Mouse (Mus musculus) adrenal gland, postnatal 14 days (tissue): ENCODE data around the gene Msi2. TPM values are rescaled to one million over a fixed set of nuclear protein-coding genes. Genes with fewer than 3 reads are reported as not detected.

Source experiments
- DNase-seq: peaks from one replicate; pipeline ENCODE4 v3.0.0; 2021; ENCODE audit warnings: mixed read lengths
- total RNA-seq: library from RNA; stranded (reverse); gene quantifications from 2 replicates; pipeline ENCODE4 v1.2.3, GENCODE M21; 2021

Msi2 gene
- total RNA-seq, 1 experiment from 2014 or later = 181 TPM

GRCm38 (mm10) chr11:88482236-88482635, 236.1 kb downstream of the Msi2 start:
- DNase-seq = no peak

DNA sequence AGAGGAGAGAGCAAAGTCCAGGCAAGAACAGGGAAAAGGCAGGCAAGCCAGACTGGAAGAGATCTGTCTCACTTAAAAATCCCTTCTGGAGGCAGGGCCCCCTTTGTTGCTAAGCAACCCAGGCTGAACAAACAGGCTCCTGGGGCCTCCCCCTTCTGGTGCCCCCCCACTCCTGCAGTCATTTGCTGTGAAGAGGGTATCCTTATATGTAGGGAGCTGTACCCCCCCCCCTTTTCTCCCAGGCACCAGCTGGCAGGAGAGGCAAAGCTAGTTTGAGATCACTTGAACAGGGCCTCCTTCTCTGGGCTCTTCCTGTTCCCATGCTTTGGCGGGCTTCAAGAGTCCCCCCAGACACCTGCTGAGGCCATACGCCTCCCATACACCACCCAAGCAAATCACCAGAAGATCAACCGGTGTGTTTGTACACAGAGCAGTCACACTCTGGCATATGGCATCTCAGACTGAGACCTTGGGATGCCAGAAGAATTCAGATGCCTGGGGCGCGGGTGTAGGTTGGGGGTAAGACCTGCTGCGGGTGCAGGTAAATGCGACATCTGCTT, 236.6 kb downstream of the Msi2 start:
- no peak for DNase-seq

GRCm38 (mm10) chr11:88481092-88481601, 237.2 kb downstream of the Msi2 start:
- no peak for DNase-seq

- DNase-seq = no peak
Observed at GRCm38 (mm10) chr11:88479498-88479897, 238.8 kb downstream of the Msi2 start.

DNA sequence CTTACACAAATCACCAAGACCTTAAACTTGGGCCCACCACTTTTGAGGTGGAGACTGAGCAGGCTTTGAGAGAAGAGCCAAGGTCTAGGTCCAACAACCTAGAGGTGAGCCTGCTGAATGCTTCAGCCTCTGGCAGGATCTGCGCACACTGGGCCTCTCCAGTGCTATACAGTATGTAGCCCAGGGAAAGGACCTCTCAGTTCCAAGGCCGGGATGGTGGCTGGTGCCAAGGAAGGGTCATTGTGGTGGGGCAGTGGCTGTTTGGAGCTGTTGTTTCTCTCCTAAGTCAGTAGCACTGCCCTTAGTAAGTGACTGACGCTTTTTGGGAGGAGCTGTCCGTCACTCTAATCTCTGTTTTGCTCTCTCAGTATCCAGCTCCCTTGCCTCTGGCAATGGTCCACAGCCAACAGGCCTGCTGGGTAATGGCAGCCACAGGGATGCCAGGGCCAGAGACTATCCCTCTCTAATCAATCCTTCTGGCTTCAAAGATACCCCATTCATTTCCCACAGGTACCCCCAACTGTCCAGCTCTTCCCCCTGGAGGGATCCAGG, 243.3 kb downstream of the Msi2 start:
- peak; percentile 37 for DNase-seq

- DNase-seq = no peak
Observed at GRCm38 (mm10) chr11:88472731-88473130, 245.6 kb downstream of the Msi2 start.

GRCm38 (mm10) chr11:88471981-88472647, 246.2 kb downstream of the Msi2 start:
- DNase-seq = peak; percentile 47

DNA sequence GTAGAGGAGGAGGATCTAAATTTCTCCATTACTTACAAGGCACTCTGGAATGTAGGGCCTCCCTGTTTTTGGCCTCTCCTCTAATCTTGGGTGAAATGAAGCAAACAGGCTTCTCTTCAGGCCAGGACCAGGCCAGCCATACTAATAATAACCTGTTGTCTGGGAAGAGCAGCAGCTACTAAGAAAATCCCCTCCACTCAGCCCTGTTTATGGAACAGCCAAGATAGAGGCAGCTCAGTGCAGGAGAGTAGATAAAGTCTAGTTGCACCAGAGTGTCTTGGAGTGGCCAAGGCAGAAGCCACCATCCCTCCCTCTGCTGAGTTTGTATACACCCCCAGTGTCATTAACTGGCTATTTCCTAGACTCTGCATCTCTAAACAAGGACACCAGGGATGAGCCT, 247.7 kb downstream of the Msi2 start:
- DNase-seq = no peak

- DNase-seq = peak; percentile 47
Observed at GRCm38 (mm10) chr11:88468996-88469395, 249.3 kb downstream of the Msi2 start.

DNA sequence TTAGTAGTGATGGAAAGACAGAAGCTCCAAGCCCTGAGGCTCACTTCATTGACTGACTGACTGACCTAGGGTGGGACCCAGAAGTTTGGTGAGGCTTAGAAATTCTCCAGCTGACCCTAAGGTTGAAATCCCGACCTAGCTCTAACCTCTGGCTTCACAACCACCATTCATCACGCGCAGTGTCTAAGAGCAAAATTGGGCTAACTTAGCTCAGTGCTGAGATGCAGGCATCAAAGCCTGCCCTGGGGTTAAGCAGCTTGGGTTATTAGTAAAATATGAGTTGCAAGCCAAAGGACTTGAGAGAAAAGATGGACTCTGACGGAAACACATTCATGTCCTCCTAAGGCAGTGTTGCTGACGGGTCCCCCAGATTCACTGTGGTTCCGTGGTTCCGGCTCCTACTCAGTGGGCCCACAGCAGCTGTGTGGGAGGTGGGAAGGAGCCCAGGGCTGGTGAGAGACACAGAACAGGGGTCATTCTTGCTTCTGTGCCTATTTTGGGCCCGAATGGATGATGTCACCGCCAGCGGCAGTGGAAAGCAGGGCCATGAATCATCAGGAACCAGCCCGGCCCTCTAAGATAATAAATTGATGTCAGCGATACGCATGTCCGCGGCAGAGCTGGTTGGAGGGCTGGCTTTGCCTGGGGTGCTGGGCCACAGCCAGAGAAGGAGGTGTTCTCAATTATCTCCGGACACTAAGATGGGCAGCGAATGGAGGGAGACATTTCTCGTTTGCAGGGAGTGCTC, 250.6 kb downstream of the Msi2 start:
- DNase-seq = peak; percentile 91

- no peak for DNase-seq
Observed at GRCm38 (mm10) chr11:88463951-88464350, 254.4 kb downstream of the Msi2 start.

DNA sequence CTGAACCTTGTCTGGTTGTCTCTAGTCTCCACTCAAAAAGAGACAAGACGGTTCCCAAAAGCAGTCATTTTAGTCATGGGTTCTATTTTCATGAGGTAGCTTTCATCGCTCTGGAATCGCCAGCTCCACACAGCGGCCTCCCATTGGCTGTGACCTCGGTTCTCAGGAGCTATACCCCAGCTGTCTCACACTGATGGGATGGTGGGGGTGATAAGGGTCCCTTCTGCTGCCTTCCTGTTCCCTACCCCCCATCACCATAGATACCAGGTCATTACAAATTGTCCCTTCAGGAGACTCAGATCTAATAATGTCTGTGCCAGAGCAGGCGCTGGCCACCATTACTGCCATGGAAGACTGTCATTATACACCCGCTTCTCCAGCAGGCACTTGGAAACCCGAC, 255.5 kb downstream of the Msi2 start:
- DNase-seq = no peak

- DNase-seq = no peak
Observed at GRCm38 (mm10) chr11:88461601-88462000, 256.7 kb downstream of the Msi2 start.

DNA sequence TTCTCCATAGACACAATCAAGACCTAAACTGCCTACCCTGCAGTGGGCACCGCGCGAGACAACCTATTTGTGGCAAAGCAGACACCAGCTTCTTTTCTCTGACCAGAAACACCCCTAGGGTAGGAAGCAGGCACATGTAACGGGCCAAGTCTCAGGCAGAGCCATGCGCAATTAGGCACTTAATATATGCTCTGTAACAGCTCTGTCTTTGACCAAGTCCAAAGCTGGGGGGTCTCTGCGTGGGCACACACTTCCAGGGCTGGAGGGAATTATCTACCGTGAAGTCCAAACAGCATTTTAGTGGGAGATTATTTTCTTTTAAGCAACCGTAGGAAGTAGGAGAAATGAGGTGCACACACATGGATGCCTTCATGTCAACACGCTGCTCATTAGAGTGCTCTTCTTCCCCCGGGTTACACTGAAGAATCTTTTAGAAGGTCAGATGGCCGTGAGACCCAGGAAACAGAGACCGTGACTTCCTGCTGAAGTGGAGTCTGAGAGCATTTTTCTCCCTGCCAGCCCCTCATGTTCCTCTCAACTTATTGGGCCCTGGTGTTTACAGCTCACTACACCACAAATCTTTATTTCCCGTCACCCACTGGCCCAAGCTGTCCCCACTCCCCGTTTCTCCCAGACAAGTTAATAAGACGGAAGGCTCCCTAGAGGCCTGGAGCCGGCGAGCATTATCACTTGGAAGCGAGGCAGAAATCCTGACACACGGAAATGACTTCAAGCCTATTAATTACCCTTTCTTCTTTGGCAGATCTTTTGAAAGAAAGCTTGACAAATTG, 258.2 kb downstream of the Msi2 start:
- no peak for DNase-seq

GRCm38 (mm10) chr11:88457241-88457738, 261.0 kb downstream of the Msi2 start:
- DNase-seq = no peak

DNA sequence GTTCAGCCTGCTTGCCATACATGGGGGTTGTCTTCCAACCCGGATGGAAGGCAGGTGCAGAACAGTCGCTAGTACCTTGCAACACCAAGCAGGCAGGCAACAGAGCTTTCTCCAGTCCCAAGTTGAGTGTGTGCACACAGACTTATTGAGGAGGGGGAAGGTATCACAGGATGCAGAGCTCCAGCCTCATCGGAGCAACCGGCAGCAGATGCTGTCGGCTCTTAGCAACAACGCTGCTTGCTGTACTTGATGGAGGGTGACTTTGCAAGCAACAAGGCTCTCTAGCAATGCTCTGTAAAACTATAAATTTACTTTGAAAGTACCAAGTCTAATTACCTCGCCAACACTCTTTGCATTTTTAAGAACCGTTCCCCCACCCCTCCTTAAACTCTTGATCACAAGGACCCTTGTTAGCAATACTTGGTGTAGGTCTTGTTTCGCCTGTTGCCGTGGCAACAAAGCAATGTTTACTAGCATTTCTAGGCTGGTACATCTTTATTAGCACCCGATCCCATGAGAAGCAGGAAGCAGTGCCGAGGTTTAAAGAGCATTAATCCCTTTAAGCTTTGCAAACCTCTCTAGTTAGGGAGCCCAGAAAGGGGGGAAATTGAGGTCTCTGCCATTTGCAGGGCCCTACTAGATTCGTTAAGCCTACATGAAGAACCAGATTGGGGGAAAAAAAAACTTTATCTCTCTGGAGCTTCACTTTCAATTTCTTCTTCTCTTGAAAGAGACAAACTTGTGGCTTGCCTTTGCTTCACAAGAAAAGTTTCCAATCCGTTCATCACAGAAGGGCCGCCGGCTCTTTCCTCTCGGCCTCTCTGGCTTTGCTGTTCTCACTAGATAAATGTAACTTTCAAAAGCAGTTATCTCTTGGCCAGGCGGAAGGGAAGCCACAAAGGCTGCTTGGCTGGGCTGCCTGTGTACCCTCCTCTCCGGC, 263.2 kb downstream of the Msi2 start:
- no peak for DNase-seq

GRCm38 (mm10) chr11:88449180-88449579, 269.1 kb downstream of the Msi2 start:
- DNase-seq = no peak

DNA sequence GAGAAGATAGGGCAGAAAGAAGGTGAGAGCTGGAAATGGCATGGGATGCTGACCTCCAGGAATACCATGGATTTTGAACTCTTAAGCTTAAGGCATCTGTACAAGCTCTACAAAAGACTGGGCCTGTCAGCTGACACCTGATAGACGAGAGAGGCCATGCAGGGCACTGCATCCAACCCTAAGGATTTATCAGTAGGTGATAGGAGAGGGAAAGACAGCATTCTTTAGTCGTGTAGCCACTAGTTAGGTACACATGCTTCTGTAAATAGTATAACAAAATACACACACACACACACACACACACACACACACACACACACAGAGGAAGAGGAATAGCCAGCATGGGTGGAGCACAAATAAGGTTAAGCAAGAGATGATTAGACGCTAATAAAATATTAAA, 269.7 kb downstream of the Msi2 start:
- no peak for DNase-seq

- no peak for DNase-seq
Observed at GRCm38 (mm10) chr11:88447350-88447749, 271.0 kb downstream of the Msi2 start.

DNA sequence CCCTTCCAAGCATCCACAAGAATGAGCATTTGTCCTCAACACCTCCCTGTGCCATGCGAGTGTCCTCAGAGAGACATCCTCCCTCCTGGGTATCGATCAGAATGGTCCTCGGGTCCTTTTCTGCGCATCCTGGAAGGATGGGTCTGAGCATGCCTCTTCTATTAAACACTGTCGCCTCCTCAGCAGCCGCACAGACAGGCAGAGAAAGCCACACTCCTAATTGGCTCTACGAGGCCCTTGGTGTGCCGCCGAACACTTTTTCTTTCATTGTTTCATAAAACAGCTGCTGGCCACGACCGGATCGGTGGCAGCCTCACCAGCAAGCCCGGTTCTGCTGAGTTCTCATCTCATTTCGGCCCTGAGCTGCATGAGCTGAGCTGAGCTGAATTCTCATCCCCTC, 274.4 kb downstream of the Msi2 start:
- no peak for DNase-seq

DNA sequence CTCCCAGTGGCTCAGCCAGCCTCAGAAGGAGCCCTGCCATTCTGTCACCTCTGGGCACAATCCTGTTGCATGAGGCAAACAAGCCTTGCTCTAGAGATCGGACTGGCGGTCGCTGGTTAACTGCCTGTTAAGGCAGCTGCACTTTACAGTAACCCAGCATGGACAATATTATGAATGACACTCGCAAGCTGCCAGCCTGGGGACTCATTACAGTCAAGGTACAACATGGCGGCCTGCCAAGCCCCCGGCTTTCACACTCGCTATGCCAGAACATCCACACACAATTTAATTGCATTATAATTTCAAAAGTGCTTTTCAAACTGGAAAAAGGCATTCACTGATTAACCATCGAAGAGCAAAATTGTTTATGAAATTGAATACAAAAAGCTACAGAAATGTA, 275.0 kb downstream of the Msi2 start:
- no peak for DNase-seq
